Mouse (Mus musculus) T-cell, adult 2 months (primary cell): Measurements from ENCODE around the gene Slc41a2.

Experiments
- DNase-seq: peaks from one replicate; pipeline ENCODE4 v3.0.0; 2022; ENCODE audit warnings: low spot score

Gene Slc41a2

DNA sequence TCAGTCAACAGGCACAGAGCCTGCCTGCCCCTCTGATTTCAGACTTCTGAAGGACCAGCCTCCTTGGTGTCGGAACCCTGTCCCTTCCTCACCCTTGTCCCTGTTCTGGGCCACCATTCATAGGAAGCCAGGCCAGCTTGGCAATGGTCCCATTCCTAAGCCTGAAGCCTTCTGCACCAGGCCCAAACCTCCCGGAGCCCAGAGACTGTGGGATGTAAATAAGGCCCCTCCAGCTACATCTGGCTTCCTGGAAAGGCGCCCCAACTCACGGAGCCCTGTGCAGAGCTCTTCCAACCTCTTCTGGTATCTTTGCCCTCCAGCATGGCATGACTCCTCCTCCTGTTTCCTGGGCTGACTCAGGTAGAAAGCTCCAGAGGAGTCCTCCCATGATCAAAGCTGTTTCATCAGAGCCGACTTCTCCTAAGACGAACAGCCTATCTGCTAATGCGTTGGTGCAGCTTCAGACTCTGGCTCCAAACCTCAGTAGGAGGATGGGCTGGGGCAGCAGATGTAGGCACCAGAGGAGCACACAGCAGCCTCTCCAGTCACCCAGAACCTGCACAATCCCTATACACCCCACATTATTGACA lies 153.1 kb downstream of the Slc41a2 start:
- DNase-seq: no peak

DNA sequence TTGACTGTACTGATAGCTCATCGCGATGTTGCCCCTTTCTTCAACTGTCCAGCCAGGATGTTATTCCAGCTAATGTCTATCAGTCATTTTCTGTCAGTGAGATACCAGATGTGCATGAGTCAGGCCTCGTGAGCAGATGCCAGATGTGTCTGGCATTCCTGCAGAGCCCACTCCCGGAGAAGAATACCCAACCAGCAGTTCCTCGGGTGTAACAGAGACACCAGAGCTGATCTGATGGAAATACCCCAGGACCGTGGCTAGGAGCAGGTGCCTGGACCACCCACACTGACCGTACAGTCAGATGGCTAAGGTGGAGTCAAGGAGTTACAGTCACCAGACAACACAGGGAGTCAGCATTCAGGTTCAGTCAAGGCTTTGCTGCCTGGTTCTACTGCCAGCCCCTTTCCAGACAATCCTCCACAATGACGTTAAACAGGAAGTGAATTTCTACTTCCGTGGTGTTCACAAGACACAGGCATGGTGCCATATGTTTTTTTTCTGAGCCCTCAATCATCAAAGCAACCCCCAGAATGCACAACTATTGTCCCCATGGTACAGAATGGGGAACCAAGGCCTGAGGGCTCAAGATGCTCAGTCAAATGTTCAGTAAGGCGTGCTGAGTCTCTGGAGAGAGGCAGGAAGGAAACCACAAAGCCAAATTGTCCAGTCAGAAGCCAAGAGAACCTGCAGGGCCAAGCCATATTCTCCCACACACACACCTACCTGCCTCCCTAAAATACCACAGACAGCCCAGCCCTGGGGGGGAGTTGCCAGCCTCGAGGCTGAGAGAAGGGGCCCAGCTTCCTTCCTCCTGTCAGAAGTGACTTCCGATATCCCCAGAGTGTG lies 153.8 kb downstream of the Slc41a2 start:
- peak; percentile 14 for DNase-seq

GRCm38 (mm10) chr10:83182573-83182960 lies 155.1 kb downstream of the Slc41a2 start:
- DNase-seq: peak; percentile 43

DNA sequence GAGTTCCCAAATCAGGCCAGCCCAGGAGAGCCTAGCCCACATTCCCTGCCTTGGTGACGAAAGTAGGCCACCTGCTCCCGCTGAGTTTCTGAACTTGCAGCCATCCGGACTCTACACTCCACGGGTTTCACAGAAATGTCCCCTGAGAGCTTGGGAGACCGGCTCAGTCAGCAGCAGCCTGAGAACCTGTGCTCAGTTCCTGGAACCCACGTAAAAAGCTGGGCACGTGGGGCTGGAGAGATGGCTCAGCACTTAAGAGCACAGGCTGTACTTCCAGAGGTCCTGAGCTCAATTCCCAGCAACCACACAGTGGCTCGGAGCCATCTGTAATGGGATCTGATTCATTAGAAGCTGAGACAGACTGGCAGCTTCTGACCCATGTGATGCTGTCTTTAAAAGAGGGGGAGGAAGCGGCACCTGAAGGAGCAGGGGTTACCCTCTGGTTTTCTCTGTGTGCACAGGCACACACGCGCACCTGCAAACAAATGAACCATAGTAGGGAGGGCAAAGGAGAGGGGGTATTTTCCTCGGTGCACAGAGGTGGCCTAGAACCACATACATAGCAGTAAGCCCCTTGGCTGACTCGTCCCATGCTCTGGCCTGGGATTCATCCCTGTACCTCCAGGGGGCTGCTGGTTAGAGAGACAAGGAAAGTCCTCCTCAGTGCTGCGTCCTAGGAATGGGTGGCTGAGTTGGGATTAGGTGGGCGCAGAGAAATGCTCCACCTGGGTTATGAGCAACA lies 155.7 kb downstream of the Slc41a2 start:
- DNase-seq: no peak
